Mouse (Mus musculus): Measurements from ENCODE around the gene Nlk.

- no peak for TF ChIP-seq CTCF (IDR thresholded peaks at IDR 0.05; ENCODE audit: extremely low read depth, insufficient read length, insufficient replicate concordance, low read depth, low read length)
- no peak for TF ChIP-seq POLR2A (IDR thresholded peaks at IDR 0.05; ENCODE audit: low read depth, low read length)
These were observed 161.6 kb downstream of the Nlk start for GRCm38 (mm10) chr11:78535376-78536079.
